Mouse (Mus musculus) B cell, adult (primary cell): Measurements from ENCODE around the gene Ube2e1. TPM values are rescaled to one million over a fixed set of nuclear protein-coding genes. Genes with fewer than 3 reads are reported as not detected.

Source experiments
- total RNA-seq: library from RNA; stranded (reverse); gene quantifications from 4 replicates; pipeline ENCODE4 v1.2.4, GENCODE M21; 2023; ENCODE audit not compliant: inconsistent age

Gene Ube2e1
- total RNA-seq = 73.2 to 80.8 TPM (median 79.1 TPM) in 4 replicates

DNA sequence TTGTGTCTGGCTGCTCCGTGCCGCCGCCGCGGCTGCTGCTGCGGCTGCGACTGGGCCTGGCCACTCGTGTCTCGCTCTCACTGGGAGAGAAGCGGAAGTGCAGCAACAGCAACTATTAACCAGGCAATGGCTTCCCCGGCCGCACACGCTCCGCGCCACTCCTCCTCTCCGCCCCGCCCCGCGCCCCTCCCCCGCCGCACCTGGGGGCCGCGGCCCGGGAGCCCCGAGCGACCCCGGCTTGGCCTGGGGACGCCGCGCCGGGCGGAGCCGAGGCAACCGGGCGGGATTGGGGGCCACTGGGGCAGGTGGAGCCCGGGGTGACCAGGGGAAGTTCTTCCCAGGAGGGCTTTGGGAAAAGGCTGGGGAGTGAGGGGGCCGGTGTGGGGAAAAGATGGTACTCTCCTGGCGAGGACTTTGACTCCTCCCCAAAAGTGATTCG is at the start of gene Ube2e1:
Gene Ube2e1 (minus strand): TSS at position 167 of the 439 bp plus-strand sequence.

DNA sequence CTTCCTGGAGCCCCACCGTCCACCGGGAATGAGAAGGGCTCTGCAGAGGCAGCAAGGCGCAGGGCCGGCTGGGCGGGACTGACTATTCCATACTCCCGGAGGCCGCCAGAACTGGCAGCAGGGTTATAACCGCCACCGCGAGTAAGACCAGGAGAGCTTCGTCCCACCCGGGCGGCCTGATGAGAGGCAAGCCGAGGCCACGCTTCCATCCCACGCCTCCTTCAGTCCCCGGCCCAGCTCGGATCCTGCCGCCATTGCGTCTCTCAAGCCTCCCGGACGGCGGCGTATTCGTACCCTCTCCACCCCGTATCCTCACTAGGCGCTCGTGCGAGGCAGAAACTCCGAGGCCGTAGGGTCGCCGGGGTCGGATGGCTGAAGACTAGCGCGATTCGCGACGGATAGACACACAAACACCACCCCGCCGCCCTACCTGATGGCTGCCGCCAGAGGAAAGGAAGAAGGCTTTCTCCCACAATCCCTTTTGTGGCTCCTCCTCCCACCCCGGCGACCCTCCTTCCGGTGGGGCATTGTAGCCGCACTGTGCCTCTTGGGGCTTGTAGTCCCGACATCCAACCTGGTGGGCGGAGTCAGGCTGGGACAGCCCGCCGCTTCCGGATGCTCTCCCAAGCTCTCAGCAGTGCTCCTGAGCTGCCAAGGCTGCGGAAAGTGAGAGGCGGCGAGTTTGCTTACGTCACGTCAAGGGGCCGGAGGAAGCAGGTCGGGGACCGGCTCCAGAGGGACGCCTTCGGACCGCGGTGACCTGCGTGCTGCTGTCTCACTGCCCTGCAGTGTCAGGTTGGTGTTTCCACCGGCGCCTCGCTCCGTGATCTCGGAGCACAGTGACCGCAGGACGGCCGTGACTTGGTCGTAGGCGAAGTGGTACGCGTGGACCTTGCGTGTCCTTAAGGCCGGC is 60.9 kb downstream of the Ube2e1 start, which contains the start of the genes Nkiras1 and Rpl15:
Gene Nkiras1 (plus strand): TSS at position 608 of the 913 bp plus-strand sequence.
Gene Rpl15 (minus strand): TSS at position 863 of the 913 bp plus-strand sequence.

DNA sequence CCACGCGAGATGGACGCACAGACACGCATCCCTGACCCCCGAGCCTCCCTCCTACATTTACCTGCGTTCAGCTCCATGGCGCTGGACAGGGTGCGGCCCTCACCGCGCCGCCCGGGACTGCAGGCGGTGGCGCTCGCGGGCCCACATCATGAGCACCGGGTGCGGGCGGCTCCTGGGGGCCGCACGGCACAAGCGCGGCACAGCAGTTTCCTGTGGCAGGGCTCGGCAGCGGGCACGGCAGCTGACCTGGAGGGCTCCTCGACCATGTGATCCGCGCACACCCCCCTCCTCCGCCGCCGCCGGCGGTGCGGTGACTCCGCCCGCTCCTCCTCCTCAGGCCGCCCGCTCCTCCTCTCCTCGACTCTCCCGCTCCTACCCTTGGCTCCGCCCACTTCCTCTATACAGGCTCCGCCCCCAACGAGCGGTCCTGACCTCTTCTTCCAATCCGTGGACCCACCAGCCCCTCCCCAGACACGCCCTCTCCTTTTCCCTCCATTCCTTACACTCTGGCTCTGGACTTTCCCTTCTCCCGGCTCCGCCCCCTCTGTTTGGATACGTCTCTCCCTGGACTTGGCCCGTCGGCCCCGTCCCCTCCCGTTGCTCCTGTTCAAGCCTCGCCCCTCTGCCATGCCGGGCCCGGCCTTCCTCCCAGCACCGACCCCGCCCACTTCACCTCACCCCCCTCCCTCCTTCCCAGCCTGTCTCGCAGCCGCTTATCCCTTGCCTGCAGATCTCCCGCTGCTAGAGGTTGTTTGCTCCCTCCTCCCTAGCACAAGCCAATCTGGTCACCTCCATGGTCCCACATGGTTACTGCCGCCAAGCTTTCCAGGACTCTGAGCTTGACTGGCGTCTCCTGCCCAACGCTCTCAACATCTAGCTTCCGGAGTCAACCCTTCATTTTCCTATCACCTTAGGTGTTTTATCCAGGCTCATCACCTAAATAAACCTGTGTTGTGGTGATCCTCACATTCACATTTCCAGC is 92.6 kb downstream of the Ube2e1 start, which contains the start of gene Nr1d2:
Gene Nr1d2 (minus strand): TSS at position 378 of the 982 bp plus-strand sequence.

Other genes starting within 250 kb of the Ube2e1 start
- gene Nr1d2, start 92.7 kb downstream of the Ube2e1 start, total RNA-seq = 73.2 to 80.7 TPM (median 77.3 TPM) in 4 replicates
- gene Nkiras1, start 60.7 kb downstream of the Ube2e1 start, total RNA-seq = 11.3 to 17.6 TPM (median 12.9 TPM) in 4 replicates
- 1,171 to 1,297 TPM (median 1,284 TPM) in 4 replicates for gene Rpl15, start 60.5 kb downstream of the Ube2e1 start, total RNA-seq